Comparison of ENCODE assay signal across 8 mouse cellular contexts in genomic region chr13:40886643-40887381, GRCm38 (mm10). TPM values are rescaled to one million over a fixed set of nuclear protein-coding genes. Genes with fewer than 3 reads are reported as not detected.
A peak's percentile ranks its signal among the peaks of the same experiment; 100 is the strongest.
DNase-seq lines count a peak whose midpoint lies in the region; ATAC-seq and TF ChIP-seq lines count a peak whose summit lies in the region.

No protein-coding gene starts in this region.

- no peak for ATAC-seq in liver, embryonic 14.5 days (ENCODE audit: insufficient read depth)
- peak; percentile 41; the same call in 1 of the 2 replicates for ATAC-seq in neural tube, embryonic 14.5 days (ENCODE audit: low read depth)

- H3K27ac ChIP-seq in cerebellum, adult 2 months (ENCODE audit: insufficient read depth, low read length): no peak overlapping the region
- no peak overlapping the region for H3K27ac ChIP-seq in liver, embryonic 14.5 days
- no peak overlapping the region for H3K27ac ChIP-seq in neural tube, embryonic 14.5 days (ENCODE audit: low read depth, low read length)

- H3K27me3 ChIP-seq in cerebellum, adult 2 months (ENCODE audit: control insufficient read depth, insufficient read depth, low read length): no peaks in the 10 kb centered on the region; the same call in 1 of the 2 replicates
- H3K27me3 ChIP-seq in liver, embryonic 14.5 days (ENCODE audit: control insufficient read depth, insufficient read depth, low read length): peaks cover 8% of the 10 kb centered on the region
- no peaks in the 10 kb centered on the region for H3K27me3 ChIP-seq in neural tube, embryonic 14.5 days (ENCODE audit: control insufficient read depth, insufficient read depth, low read length)

- TF ChIP-seq POLR2A in cerebellum, adult 2 months (IDR thresholded peaks at IDR 0.05; ENCODE audit: borderline replicate concordance, insufficient read depth, low read length): no peak

- H3K9me3 ChIP-seq in liver, embryonic 14.5 days (ENCODE audit: control insufficient read depth, low read length): no peaks in the 10 kb centered on the region
- no peaks in the 10 kb centered on the region for H3K9me3 ChIP-seq in neural tube, embryonic 14.5 days (ENCODE audit: control insufficient read depth, low read length)

- H3K4me3 ChIP-seq in cerebellum, adult 2 months (replicated peaks; ENCODE audit: insufficient read depth, low read depth, low read length): peak overlapping the region; percentile 21
- H3K4me3 ChIP-seq in liver, embryonic 14.5 days (ENCODE audit: insufficient read depth in 1 of 2, low read depth in 2 of 2, low read length in 2 of 2): peak overlapping the region; percentile 20 to 27
- peak overlapping the region; percentile 24 for H3K4me3 ChIP-seq in neural tube, embryonic 14.5 days (ENCODE audit: low read depth, low read length)

- H3K4me1 ChIP-seq in cerebellum, adult 2 months (ENCODE audit: control insufficient read depth, insufficient read depth, low read length): no peaks in the 10 kb centered on the region
- peaks cover 0 to 7% of the 10 kb centered on the region in 2 experiments; a peak in 2 of 4 replicates for H3K4me1 ChIP-seq in liver, embryonic 14.5 days (replicated peaks; ENCODE audit: control insufficient read depth in 2 of 2, insufficient read depth in 2 of 2, low read length in 1 of 2)
- 0 out of 2 replicates have a peak, but pooled peaks cover 4% of the 10 kb centered on the region for H3K4me1 ChIP-seq in neural tube, embryonic 14.5 days (ENCODE audit: control insufficient read depth, insufficient read depth, low read length)

- H3K4me2 ChIP-seq in liver, embryonic 14.5 days (ENCODE audit: low read depth): peak overlapping the region; percentile 56
- H3K4me2 ChIP-seq in neural tube, embryonic 14.5 days (ENCODE audit: low read depth, low read length): peak overlapping the region; percentile 57

- no peak for TF ChIP-seq EP300 in liver, embryonic 14.5 days (IDR thresholded peaks at IDR 0.05; ENCODE audit: low read depth)

- 3% methylated on average over 22 of the region's 22 CpGs for WGBS in cerebellum, adult 2 months
- whole genome bisulfite sequencing in liver, embryonic 14.5 days (ENCODE audit: insufficient replicate concordance): 5% methylated on average over 22 of the region's 22 CpGs
- 1% methylated on average over 22 of the region's 22 CpGs for WGBS in neural tube, embryonic 14.5 days

- no peak overlapping the region for H3K9ac ChIP-seq in liver, embryonic 14.5 days (replicated peaks)
- H3K9ac ChIP-seq in neural tube, embryonic 14.5 days (replicated peaks; ENCODE audit: low read depth, low read length): peak overlapping the region; percentile 30; the same call in 1 of the 2 replicates

- no peaks in the 10 kb centered on the region for H3K36me3 ChIP-seq in liver, embryonic 14.5 days (replicated peaks; ENCODE audit: control insufficient read depth, insufficient read depth, low read depth)
- H3K36me3 ChIP-seq in neural tube, embryonic 14.5 days (ENCODE audit: control insufficient read depth, insufficient read depth, low read length): no peaks in the 10 kb centered on the region

- no peak for TF ChIP-seq CTCF in cerebellum, adult 2 months (IDR thresholded peaks at IDR 0.05; ENCODE audit: borderline replicate concordance, insufficient read depth, low read depth, low read length)
- no peak for TF ChIP-seq CTCF in liver, embryonic 14.5 days (IDR thresholded peaks at IDR 0.05; ENCODE audit: low read depth)

- DNase-seq in cerebellum, adult 2 months: peak in 1 of 2 experiments; percentile 6
- no peak for DNase-seq in cerebellum, adult 11 months
- DNase-seq in embryo, embryonic 11.5 days (ENCODE audit: low read depth, low spot score): peak; percentile 20
- DNase-seq in heart, postnatal 4 days: peak; percentile 31
- DNase-seq in liver, embryonic 14.5 days (ENCODE audit: low read depth in 3 of 3, low spot score in 3 of 3): no peak
- DNase-seq in gastrocnemius, postnatal 4 days (ENCODE audit: low spot score in 2 of 2): no peak
- DNase-seq in left cerebral cortex, adult 11 months (ENCODE audit: low spot score): no peak

RNA-seq across cellular contexts. Expression of gene Gcnt2, which starts 27.3 kb away (rescaled TPM):
- 2.3 and 2.5 TPM in 2 replicates for polyA plus RNA-seq in cerebellum, adult 2 months (2012; rRNA removed)
- 10 to 100 TPM; 12.7 to 14.5 TPM for total RNA-seq in heart, postnatal 4 days (2021)
- polyA plus RNA-seq in liver, embryonic 14.5 days (2012; rRNA removed): 0.44 and 0.51 TPM in 2 replicates
- polyA plus RNA-seq in liver, embryonic 14.5 days (2014; fragmentation: Nextera tagmentation; extraction: Ambion mirVana): 0.91 and 1.2 TPM in 2 replicates
- polyA plus RNA-seq in neural tube, embryonic 14.5 days (2014; fragmentation: Nextera tagmentation; extraction: Ambion mirVana): 6.1 and 7.9 TPM in 2 replicates
- total RNA-seq in gastrocnemius, postnatal 4 days (2021): 1 to 10 TPM; 4.4 to 4.8 TPM

Comparison
In these comparisons a context has a peak if more than half of its experiments do, and no peak if none do; other contexts are left out.
1. DNase-seq: peak in embryo, embryonic 11.5 days (single experiment) and heart, postnatal 4 days (single experiment); none in cerebellum, adult 11 months (single experiment), liver, embryonic 14.5 days (0 of 3), gastrocnemius, postnatal 4 days (0 of 2) and left cerebral cortex, adult 11 months (single experiment).
2. Peak in every context shown above with its lines, with median percentiles within 50 percentile points of each other: H3K4me3 ChIP-seq.